24 mouse cellular contexts compared by ENCODE assay signal in the genomic region with DNA sequence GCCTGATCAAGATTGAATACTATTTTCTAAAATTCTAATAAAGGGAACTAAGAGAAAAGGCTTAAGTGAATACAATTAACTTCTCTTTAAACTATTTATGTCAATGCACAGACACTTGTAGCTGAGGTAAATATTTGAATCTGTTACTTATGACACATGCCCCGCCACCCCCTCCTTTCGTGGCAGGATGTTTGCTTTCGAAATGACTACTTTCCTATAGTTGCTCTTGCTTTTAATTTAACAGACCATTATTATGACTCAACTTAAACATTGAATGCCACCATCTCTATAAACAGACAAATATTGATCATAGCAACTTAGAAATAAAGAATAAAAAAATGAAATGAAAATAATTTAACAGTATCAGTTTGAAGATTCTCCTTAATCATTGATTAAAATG. TPM values are rescaled to one million over a fixed set of nuclear protein-coding genes. Genes with fewer than 3 reads are reported as not detected.
"Had no signal": no experiment of that assay in that cellular context is flagged by ENCODE, and none has a peak within 500 bp of the region (broad histone marks: within the 10 kb centered on the region; RNA-seq: fewer than 3 reads in every experiment).

No protein-coding gene starts in this region.

- H3K27ac ChIP-seq: liver, embryonic 13.5 days; neural tube, embryonic 13.5 days; stomach, postnatal 0 days had no signal

- DNase-seq: kidney, adult 9 months; kidney, postnatal 14 days; kidney, postnatal 4 days; left cerebral cortex, postnatal 4 days; liver, embryonic 13.5 days; lung, adult 2 months; lung, postnatal 14 days; lung, postnatal 4 days; midbrain, embryonic 14.5 days; retina, postnatal 1 day; right cerebral cortex, postnatal 25 days; spleen, adult 18-20 months; thymus, postnatal 25 days had no signal

- H3K27me3 ChIP-seq: neural tube, embryonic 13.5 days had no signal

- H3K9me3 ChIP-seq: liver, embryonic 13.5 days; neural tube, embryonic 13.5 days had no signal

- H3K36me3 ChIP-seq: liver, embryonic 13.5 days; neural tube, embryonic 13.5 days had no signal

- H3K4me3 ChIP-seq: liver, embryonic 13.5 days; neural tube, embryonic 13.5 days had no signal

- H3K4me2 ChIP-seq: liver, embryonic 13.5 days; midbrain, embryonic 11.5 days; neural tube, embryonic 13.5 days had no signal

- H3K9ac ChIP-seq: liver, embryonic 13.5 days; neural tube, embryonic 13.5 days had no signal

- H3K4me1 ChIP-seq: liver, embryonic 13.5 days; neural tube, embryonic 13.5 days had no signal

RNA-seq across cellular contexts. Expression of gene Spag6, which starts 29.8 kb away (rescaled TPM):
- total RNA-seq: liver, adult 2 months; megakaryocyte progenitor cell, adult 5-6 weeks; megakaryocyte-erythroid progenitor cell, adult 5-6 weeks; midbrain, postnatal 0 days; neutrophil, adult 5-6 weeks had no signal
- polyA plus RNA-seq: kidney, embryonic 16.5 days; liver, adult 2 months; liver, embryonic 13.5 days; liver, embryonic 16.5 days; midbrain, postnatal 0 days; neural tube, embryonic 13.5 days; thymus, postnatal 0 days had no signal
